Mouse (Mus musculus): ENCODE measurements at regions not wholly inside any gene's neighbourhood (a gene's known extent, or its start where the extent isn't known, plus 50 kb on each side); places are given as distances from the start of the nearest gene placed in this dataset.

- DNase-seq (ENCODE audit: extremely low read depth, low read depth, low spot score) = no peak
Observed at GRCm38 (mm10) chr1:76247126-76247525, 701.1 kb downstream of the Slc4a3 start.

- no peak for DNase-seq (ENCODE audit: extremely low read depth, low read depth, low spot score)
Observed at GRCm38 (mm10) chr1:76258217-76258616, 712.2 kb downstream of the Slc4a3 start.

DNA sequence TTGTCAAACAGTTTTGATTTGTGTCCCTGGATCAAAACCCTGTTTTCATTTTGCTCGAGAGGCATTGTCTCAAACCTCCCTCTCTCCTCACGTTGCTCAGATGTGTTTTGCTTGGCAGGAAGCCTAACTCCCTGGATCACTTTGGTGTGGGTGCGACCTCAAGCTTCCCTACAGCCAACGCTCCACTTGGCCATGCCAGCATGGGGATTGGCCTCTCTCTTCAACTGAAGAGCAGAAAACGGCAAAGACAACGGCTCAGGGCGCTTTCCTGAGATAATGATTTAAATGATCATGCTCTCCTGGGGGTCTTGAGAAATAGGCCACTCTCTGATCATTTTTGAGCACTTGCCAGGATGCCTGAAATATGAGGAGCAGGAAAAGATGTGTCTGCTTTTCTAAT, 730.1 kb downstream of the Slc4a3 start:
- DNase-seq (ENCODE audit: extremely low read depth, low read depth, low spot score) = peak; percentile 11

GRCm38 (mm10) chr1:76276624-76277023, 730.6 kb downstream of the Slc4a3 start:
- no peak for DNase-seq (ENCODE audit: extremely low read depth, low read depth, low spot score)

GRCm38 (mm10) chr1:76283322-76283721, 737.3 kb downstream of the Slc4a3 start:
- no peak for DNase-seq (ENCODE audit: extremely low read depth, low read depth, low spot score)

DNA sequence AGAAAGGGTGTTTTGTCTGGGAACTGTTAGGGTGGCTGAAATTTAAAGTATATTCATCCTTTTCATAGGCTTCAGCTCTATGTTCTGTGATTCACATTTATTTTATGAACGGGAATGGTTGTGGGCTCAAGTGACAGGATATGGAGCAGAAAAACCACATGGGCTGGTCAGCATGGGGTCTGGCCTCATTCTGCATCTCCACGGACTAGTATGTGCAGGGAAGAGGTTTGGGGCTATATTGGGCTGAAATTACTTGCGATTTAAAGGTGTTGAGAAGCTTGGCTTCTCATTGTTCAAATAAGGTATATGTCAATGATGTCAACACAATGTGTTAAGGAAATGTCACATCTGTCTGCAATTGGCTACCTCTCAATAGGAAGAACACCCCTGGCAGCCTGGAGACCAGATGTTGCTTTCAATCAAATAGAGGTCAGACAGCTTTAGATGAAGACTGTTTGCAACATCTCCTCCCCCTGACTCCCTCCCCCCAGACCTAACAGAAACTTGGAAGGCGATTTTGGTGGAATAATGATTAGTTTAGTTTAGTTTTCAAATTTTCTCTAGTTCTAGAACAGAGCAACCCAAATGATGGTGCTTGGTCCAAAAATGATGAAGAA, 777.0 kb downstream of the Slc4a3 start:
- DNase-seq (ENCODE audit: extremely low read depth, low read depth, low spot score) = no peak

GRCm38 (mm10) chr1:76323592-76323991, 777.5 kb downstream of the Slc4a3 start:
- DNase-seq (ENCODE audit: extremely low read depth, low read depth, low spot score) = no peak

GRCm38 (mm10) chr1:76336011-76336410, 789.9 kb downstream of the Slc4a3 start:
- no peak for DNase-seq (ENCODE audit: extremely low read depth, low read depth, low spot score)

DNA sequence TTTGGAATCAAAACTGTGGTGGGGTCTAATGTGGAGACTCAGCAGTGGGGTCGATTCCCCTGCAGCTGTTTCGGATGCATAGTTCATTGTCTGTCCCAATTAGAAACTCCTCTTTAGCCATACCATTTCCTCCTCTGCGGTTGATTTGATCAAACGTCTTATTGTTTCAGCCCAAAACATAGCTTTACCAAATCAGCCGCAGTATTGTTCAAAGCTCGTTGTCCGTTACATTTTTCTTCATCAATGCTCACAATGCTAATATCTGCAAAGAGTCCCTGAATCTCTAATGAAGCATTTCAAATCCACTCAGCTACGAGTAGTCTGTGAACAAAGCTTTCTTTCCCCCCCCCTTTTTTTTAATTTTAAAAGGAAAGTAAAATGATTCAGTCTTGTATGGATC, 816.0 kb downstream of the Slc4a3 start:
- DNase-seq (ENCODE audit: extremely low read depth, low read depth, low spot score) = no peak

GRCm38 (mm10) chr1:76373931-76374330, 827.9 kb downstream of the Slc4a3 start:
- no peak for DNase-seq (ENCODE audit: extremely low read depth, low read depth, low spot score)

DNA sequence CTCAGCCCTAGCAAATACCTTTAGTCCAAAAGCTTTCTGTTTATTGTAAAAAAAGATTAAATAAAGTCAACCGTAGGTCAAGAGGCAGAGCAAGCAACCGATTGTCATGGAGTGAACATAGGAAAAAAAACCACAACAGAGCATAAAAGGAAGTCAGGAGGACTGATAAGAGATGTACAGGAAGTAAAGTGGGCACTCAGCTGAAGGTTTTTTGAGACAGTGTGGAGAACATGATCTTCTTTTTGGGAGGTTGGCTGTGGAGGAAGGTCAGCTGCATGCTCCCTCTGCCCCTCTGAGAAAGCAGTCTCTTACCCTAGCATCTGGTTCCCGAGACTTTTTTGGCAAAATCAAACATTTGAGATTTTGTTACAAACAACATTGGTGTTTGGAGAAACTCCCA, 832.1 kb downstream of the Slc4a3 start:
- DNase-seq (ENCODE audit: extremely low read depth, low read depth, low spot score) = no peak

- DNase-seq (ENCODE audit: extremely low read depth, low read depth, low spot score) = no peak
Observed at GRCm38 (mm10) chr1:76392536-76392935, 846.5 kb downstream of the Slc4a3 start.

DNA sequence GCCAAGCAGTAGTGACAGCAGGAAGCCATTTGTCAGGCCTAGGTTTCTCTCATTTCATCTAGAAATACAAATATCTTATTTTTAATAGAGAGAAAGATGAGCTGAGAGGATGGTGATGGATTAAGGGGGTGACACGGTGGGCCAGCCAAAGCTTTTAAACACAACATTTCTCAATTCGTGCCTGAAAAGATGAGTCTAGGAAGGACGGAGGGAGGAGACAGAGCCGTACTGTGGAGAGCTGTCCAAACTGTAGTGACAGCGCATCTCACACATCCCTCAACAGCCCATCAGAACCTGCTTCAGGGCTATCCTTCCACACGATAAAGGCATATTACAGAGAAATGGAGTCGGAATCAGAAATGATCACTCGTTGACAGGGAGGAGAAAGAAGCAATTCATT, 848.0 kb downstream of the Slc4a3 start:
- DNase-seq (ENCODE audit: extremely low read depth, low read depth, low spot score) = no peak

- no peak for DNase-seq (ENCODE audit: extremely low read depth, low read depth, low spot score)
Observed at GRCm38 (mm10) chr1:76402854-76403253, 856.8 kb downstream of the Slc4a3 start.

GRCm38 (mm10) chr1:76404003-76404402, 857.9 kb downstream of the Slc4a3 start:
- no peak for DNase-seq (ENCODE audit: extremely low read depth, low read depth, low spot score)

DNA sequence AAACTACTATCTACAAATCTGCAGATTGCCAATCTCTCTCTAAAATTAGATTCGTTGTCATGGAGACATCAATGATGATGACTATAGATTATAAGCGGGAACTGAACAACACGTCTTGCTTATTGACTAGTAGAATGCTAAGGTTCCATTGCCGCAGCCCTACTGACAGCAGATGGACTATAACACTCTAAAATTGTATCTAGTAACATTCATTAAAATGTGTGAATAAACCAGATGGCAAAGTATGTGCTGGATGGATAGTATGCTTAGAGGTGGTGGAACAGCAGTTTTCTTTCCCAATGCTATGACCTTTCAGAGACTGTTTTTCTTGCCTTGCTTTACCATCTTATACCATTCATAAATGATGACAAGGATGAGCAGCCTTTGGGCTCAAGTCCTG, 864.7 kb downstream of the Slc4a3 start:
- no peak for DNase-seq (ENCODE audit: extremely low read depth, low read depth, low spot score)

DNA sequence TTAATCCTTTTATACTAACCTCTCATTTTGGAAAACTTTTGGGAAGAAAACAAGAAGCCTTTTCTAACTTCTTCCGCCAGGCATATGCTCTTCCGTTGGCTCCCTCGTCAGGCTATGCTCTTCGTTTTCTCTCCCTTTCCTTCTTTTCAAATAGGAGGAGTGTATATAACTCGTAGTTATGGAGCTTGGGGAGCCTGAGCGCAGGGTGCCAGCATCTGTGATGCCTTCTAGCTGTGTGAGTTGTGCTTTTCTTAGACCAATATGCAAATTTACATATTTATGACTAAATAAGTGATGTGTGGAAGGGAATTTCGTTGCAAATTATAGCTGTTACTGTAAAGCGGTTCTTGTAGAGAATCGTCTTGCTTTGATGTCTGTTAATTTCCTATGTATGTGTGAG, 874.5 kb downstream of the Slc4a3 start:
- no peak for DNase-seq (ENCODE audit: extremely low read depth, low read depth, low spot score)

GRCm38 (mm10) chr1:76427439-76427838, 881.4 kb downstream of the Slc4a3 start:
- no peak for DNase-seq (ENCODE audit: extremely low read depth, low read depth, low spot score)

DNA sequence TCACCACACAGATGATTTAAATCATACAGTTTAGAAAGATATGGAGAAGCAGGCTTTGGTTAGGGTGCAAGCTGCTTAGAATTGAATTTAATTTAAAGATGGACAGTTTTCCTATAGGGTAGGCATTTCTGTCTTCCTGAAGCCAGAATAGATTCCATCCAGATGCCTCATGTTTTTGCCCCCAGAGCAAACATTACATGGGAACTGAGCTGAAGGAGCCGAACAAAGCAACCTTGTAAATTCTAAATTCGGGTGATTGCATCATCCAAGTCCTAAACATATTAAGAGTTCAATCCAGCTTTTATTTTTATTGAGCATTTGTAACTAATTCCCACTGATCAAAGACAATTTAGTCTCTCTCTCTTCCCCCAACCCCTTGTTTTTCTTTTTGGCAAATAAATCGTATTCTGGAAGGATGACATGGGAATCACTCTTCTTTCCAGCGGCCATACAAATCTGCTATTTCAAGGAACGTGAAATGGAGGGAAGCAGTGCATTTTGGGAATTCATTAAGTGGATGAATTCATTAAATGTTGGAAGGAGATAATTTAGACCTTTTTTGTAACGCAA, 884.1 kb downstream of the Slc4a3 start:
- DNase-seq (ENCODE audit: extremely low read depth, low read depth, low spot score) = no peak

GRCm38 (mm10) chr1:76433481-76433941, 887.4 kb downstream of the Slc4a3 start:
- no peak for DNase-seq (ENCODE audit: extremely low read depth, low read depth, low spot score)

- no peak for DNase-seq (ENCODE audit: extremely low read depth, low read depth, low spot score)
Observed at GRCm38 (mm10) chr1:76450539-76451214, 904.6 kb downstream of the Slc4a3 start.

DNA sequence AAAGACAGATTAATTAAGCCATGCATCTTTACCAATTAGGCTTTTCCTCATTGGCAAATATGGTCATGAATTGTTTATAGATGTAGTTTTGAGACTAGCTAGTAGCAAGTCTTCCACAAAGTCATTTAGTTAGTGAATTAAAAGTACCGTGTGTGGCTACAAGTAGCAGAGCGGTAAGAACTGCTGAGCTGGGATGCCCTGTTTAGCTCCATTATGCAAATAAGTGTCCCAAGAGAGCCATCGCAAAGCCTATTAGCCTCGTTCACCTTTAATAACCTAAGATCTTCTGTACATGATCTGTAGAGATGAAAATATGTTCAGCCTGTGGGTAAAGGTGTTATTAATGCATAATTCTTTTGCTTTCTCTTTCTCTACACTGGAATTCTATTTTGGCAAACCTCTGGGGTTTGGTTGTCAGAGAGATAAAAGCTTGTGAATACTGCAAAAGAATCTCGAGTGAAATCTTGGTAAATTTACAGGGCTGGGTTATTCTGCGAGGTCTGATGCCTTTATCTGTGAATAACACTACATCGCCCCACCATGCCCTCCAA, 907.2 kb downstream of the Slc4a3 start:
- no peak for DNase-seq (ENCODE audit: extremely low read depth, low read depth, low spot score)
